Mouse (Mus musculus) heart, embryonic 15.5 days (tissue): ENCODE data around the gene Mapk13. TPM values are rescaled to one million over a fixed set of nuclear protein-coding genes. Genes with fewer than 3 reads are reported as not detected.
"Not testable (repeated sequence)": the region's sequence is repeated elsewhere in the genome, so short reads cannot be mapped to it uniquely, and the experiment has no call there.

Experiments
- ATAC-seq: fragments of 200-750 bp; cut with Nextera tagmentation; replicated peaks from 2 replicates; pipeline ENCODE4 v1.8.0; 2017; ENCODE audit warnings: low read depth, moderate TSS enrichment; ENCODE audit not compliant: insufficient number of reproducible peaks, insufficient read depth, low FRiP score
- H3K27ac ChIP-seq: fragments of 300-500 bp; sonication (generic); 2 replicates; pipeline ENCODE4 v1.5.1; 2015; ENCODE audit warnings: mild to moderate bottlenecking, inconsistent platforms
- H3K27me3 ChIP-seq: fragments of 300-500 bp; sonication (generic); 2 replicates; pipeline ENCODE4 v1.6.1; 2015; ENCODE audit warnings: inconsistent platforms
- H3K36me3 ChIP-seq: fragments of 300-500 bp; sonication (generic); 2 replicates; pipeline ENCODE4 v1.6.1; 2015; ENCODE audit warnings: mild to moderate bottlenecking, inconsistent platforms
- H3K4me1 ChIP-seq: fragments of 300-500 bp; sonication (generic); replicated peaks from 2 replicates; pipeline ENCODE4 v1.6.1; 2015; ENCODE audit warnings: inconsistent platforms
- H3K4me2 ChIP-seq: fragments of 300-500 bp; sonication (generic); 2 replicates; pipeline ENCODE4 v1.6.1; 2015; ENCODE audit warnings: inconsistent platforms, mild to moderate bottlenecking, moderate library complexity
- H3K4me3 ChIP-seq: fragments of 300-500 bp; sonication (generic); 2 replicates; pipeline ENCODE4 v1.5.1; 2015; ENCODE audit warnings: mild to moderate bottlenecking, inconsistent platforms
- H3K9ac ChIP-seq: fragments of 300-500 bp; sonication (generic); 2 replicates; pipeline ENCODE4 v1.6.1; 2015; ENCODE audit warnings: mild to moderate bottlenecking, inconsistent platforms
- H3K9me3 ChIP-seq: fragments of 300-500 bp; sonication (generic); replicated peaks from 2 replicates; pipeline ENCODE4 v1.6.1; 2016; ENCODE audit warnings: inconsistent platforms
- WGBS: fragments of 180-500 bp; shearing (Covaris S2); methylation state at CpG from one replicate; pipeline ENCODE4 v1.1.7; 2015; ENCODE audit warnings: mixed read lengths; 5-methylcytosine and 5-hydroxymethylcytosine counted together
- polyA plus RNA-seq: library from polyadenylated mRNA; unstranded; fragments of >200 nt; fragmentation: Nextera tagmentation; extraction: Ambion mirVana; gene quantifications from 2 replicates; pipeline ENCODE4 v1.2.1, GENCODE M21; 2015

Mapk13 gene
- polyA plus RNA-seq, 1 experiment from 2014 or later, result 3.6 TPM

- H3K27me3 ChIP-seq, result no peaks in the 10 kb centered on the region
- peaks cover 34% of the 10 kb centered on the region for H3K36me3 ChIP-seq
- WGBS, result 59% methylated on average over 6 of the region's 6 CpGs
- H3K4me3 ChIP-seq, result no peak overlapping the region
- H3K9ac ChIP-seq, result no peak overlapping the region
- no peak for ATAC-seq
- H3K27ac ChIP-seq, result no peak overlapping the region
- H3K9me3 ChIP-seq, result no peaks in the 10 kb centered on the region
- no peak overlapping the region for H3K4me2 ChIP-seq
- no peaks in the 10 kb centered on the region for H3K4me1 ChIP-seq
Observed at GRCm38 (mm10) chr17:28750580-28750979, 18.5 kb upstream of the Mapk13 start.

- Histone ChIP-seq H3K4me3 (no peak overlapping the region), H3K36me3 (no peaks in the 10 kb centered on the region), H3K27me3 (no peaks in the 10 kb centered on the region), H3K4me2 (no peak overlapping the region), H3K9me3 (no peaks in the 10 kb centered on the region), H3K27ac (no peak overlapping the region), H3K9ac (no peak overlapping the region), H3K4me1 (no peaks in the 10 kb centered on the region)
- 65% methylated on average over 5 of the region's 5 CpGs for WGBS
- ATAC-seq, result no peak
Observed at GRCm38 (mm10) chr17:28756447-28756846, 12.7 kb upstream of the Mapk13 start.

GRCm38 (mm10) chr17:28757470-28757869 lies 11.6 kb upstream of the Mapk13 start:
- H3K27me3 ChIP-seq, result no peaks in the 10 kb centered on the region
- H3K27ac ChIP-seq, result no peak overlapping the region
- no peaks in the 10 kb centered on the region for H3K9me3 ChIP-seq
- no peak overlapping the region for H3K4me3 ChIP-seq
- WGBS, result 60% methylated on average over 2 of the region's 2 CpGs
- H3K4me2 ChIP-seq, result no peak overlapping the region
- H3K36me3 ChIP-seq, result no peaks in the 10 kb centered on the region
- H3K4me1 ChIP-seq, result no peaks in the 10 kb centered on the region
- ATAC-seq, result no peak
- no peak overlapping the region for H3K9ac ChIP-seq

GRCm38 (mm10) chr17:28760736-28761312 lies 8.3 kb upstream of the Mapk13 start:
- H3K4me2 ChIP-seq, result no peak overlapping the region
- WGBS, result 53% methylated on average over 8 of the region's 8 CpGs
- no peak overlapping the region for H3K27ac ChIP-seq
- ATAC-seq, result no peak
- H3K9me3 ChIP-seq, result no peaks in the 10 kb centered on the region
- no peak overlapping the region for H3K9ac ChIP-seq
- no peaks in the 10 kb centered on the region for H3K27me3 ChIP-seq
- H3K4me3 ChIP-seq, result no peak overlapping the region
- H3K36me3 ChIP-seq, result no peaks in the 10 kb centered on the region
- no peaks in the 10 kb centered on the region for H3K4me1 ChIP-seq

GRCm38 (mm10) chr17:28761871-28762270 lies 7.2 kb upstream of the Mapk13 start:
- WGBS, result 15% methylated on average over 3 of the region's 3 CpGs
- no peaks in the 10 kb centered on the region for H3K36me3 ChIP-seq

GRCm38 (mm10) chr17:28766203-28766602 lies 2.9 kb upstream of the Mapk13 start:
- WGBS, result 47% methylated on average over 3 of the region's 3 CpGs
- no peak overlapping the region for H3K9ac ChIP-seq
- H3K27me3 ChIP-seq, result peaks cover 34% of the 10 kb centered on the region
- ATAC-seq, result no peak
- no peaks in the 10 kb centered on the region for H3K36me3 ChIP-seq
- no peaks in the 10 kb centered on the region for H3K9me3 ChIP-seq
- H3K4me2 ChIP-seq, result no peak overlapping the region
- H3K4me1 ChIP-seq, result peaks cover 19% of the 10 kb centered on the region
- H3K27ac ChIP-seq, result no peak overlapping the region
- H3K4me3 ChIP-seq, result no peak overlapping the region

More at GRCm38 (mm10) chr17:28761871-28762270, 7.2 kb upstream of the Mapk13 start:
- H3K4me2 ChIP-seq, result no peak overlapping the region
- ATAC-seq, result no peak
- H3K4me1 ChIP-seq, result no peaks in the 10 kb centered on the region
- H3K27ac ChIP-seq, result no peak overlapping the region
- no peak overlapping the region for H3K4me3 ChIP-seq
- H3K9me3 ChIP-seq, result no peaks in the 10 kb centered on the region
- H3K27me3 ChIP-seq, result no peaks in the 10 kb centered on the region; the same call in 1 of the 2 replicates
- H3K9ac ChIP-seq, result no peak overlapping the region

GRCm38 (mm10) chr17:28766781-28767515 lies 2.1 kb upstream of the Mapk13 start:
- Histone ChIP-seq H3K27ac (no peak overlapping the region), H3K4me1 (peaks cover 19% of the 10 kb centered on the region), H3K36me3 (no peaks in the 10 kb centered on the region), H3K4me2 (no peak overlapping the region), H3K9ac (no peak overlapping the region), H3K9me3 (no peaks in the 10 kb centered on the region), H3K27me3 (peaks cover 35% of the 10 kb centered on the region), H3K4me3 (no peak overlapping the region)
- 78% methylated on average over 11 of the region's 11 CpGs for WGBS
- no peak for ATAC-seq

- peak overlapping the region; percentile 81 for H3K4me2 ChIP-seq
- H3K36me3 ChIP-seq, result no peaks in the 10 kb centered on the region
- peak overlapping the region; percentile 50 for H3K4me3 ChIP-seq
- no peak overlapping the region for H3K27ac ChIP-seq
- ATAC-seq, result 0 out of 2 replicates have a peak, but pooled peaks have one; percentile 35
- H3K27me3 ChIP-seq, result peaks cover 40% of the 10 kb centered on the region
- WGBS, result 1% methylated on average over 24 of the region's 24 CpGs
- H3K4me1 ChIP-seq, result peaks cover 19% of the 10 kb centered on the region
- peak overlapping the region; percentile 48 for H3K9ac ChIP-seq
- H3K9me3 ChIP-seq, result no peaks in the 10 kb centered on the region
Observed at GRCm38 (mm10) chr17:28769875-28770421, 851 bp downstream of the Mapk13 start.

- Histone ChIP-seq H3K4me2 (no peak overlapping the region), H3K4me1 (peaks cover 19% of the 10 kb centered on the region), H3K36me3 (no peaks in the 10 kb centered on the region), H3K27me3 (peaks cover 40% of the 10 kb centered on the region), H3K9me3 (no peaks in the 10 kb centered on the region), H3K27ac (no peak overlapping the region), H3K9ac (no peak overlapping the region), H3K4me3 (no peak overlapping the region)
- 88% methylated on average over 5 of the region's 5 CpGs for WGBS
- no peak for ATAC-seq
Observed at GRCm38 (mm10) chr17:28771289-28771688, 2.2 kb downstream of the Mapk13 start.

- not testable (repeated sequence) for H3K4me2 ChIP-seq, H3K4me3 ChIP-seq, H3K36me3 ChIP-seq, H3K9ac ChIP-seq, ATAC-seq, H3K9me3 ChIP-seq, H3K27ac ChIP-seq
- 97% methylated on average over 9 of the region's 9 CpGs for WGBS
- peaks cover 25% of the 10 kb centered on the region for H3K27me3 ChIP-seq
- H3K4me1 ChIP-seq, result peaks cover 14% of the 10 kb centered on the region
Observed at GRCm38 (mm10) chr17:28774303-28774702, 5.2 kb downstream of the Mapk13 start.

GRCm38 (mm10) chr17:28775161-28775560 lies 6.1 kb downstream of the Mapk13 start:
- ATAC-seq, result no peak
- Histone ChIP-seq H3K4me2 (no peak overlapping the region), H3K27ac (no peak overlapping the region), H3K4me3 (no peak overlapping the region), H3K4me1 (peaks cover 5% of the 10 kb centered on the region), H3K27me3 (peaks cover 17% of the 10 kb centered on the region), H3K36me3 (no peaks in the 10 kb centered on the region), H3K9ac (no peak overlapping the region), H3K9me3 (no peaks in the 10 kb centered on the region)
- 67% methylated on average over 4 of the region's 4 CpGs for WGBS
